Mouse (Mus musculus): ENCODE results near the gene Crhbp. TPM values are rescaled to one million over a fixed set of nuclear protein-coding genes. Genes with fewer than 3 reads are reported as not detected.
A peak's percentile ranks its signal among the peaks of the same experiment; 100 is the strongest.

Gene Crhbp
- total and polyA plus RNA-seq, 2 experiments from 2014 or later, result not detected

DNA sequence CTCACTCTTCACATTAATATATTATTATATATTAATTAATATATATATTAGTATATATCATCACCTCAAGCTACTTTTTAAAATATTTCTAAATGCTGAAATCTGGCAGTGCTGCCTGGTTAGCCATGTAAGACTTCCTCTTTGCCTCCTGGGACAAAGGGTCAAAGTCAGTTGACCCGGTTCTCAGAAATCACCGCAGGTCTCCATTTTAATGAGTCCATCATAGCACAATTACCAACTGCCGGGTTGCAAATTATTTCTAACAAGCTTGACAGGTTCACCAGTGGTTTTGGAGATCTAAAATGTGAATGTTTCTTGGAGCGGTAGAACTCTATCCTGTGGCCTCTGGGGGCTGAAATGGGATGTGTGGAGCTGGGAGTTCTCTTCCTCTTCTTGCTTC, 1.8 kb downstream of the Crhbp start:
- WGBS, result 32% methylated on average over 4 of the region's 4 CpGs
- H3K36me3 ChIP-seq (replicated peaks; ENCODE audit: control insufficient read depth, insufficient read depth, low read length), result no peaks in the 10 kb centered on the region
- H3K9me3 ChIP-seq (replicated peaks; ENCODE audit: control insufficient read depth, low read length), result no peaks in the 10 kb centered on the region
- ATAC-seq (ENCODE audit: insufficient read depth, low read depth) (no peak), DNase-seq (ENCODE audit: low spot score) (no peak)
- H3K27ac ChIP-seq (ENCODE audit: low read depth), result no peak overlapping the region
- peak overlapping the region; percentile 46 for H3K4me3 ChIP-seq (ENCODE audit: low read depth, low read length)
- no peak overlapping the region for H3K9ac ChIP-seq (replicated peaks; ENCODE audit: low read depth, low read length)
- peaks cover 10% of the 10 kb centered on the region; the same call in 1 of the 2 replicates for H3K4me1 ChIP-seq (ENCODE audit: control insufficient read depth, insufficient read depth)
- H3K27me3 ChIP-seq (ENCODE audit: control insufficient read depth, insufficient read depth, low read length), result peaks cover 35% of the 10 kb centered on the region
- peak overlapping the region; percentile 68 for H3K4me2 ChIP-seq (ENCODE audit: low read depth, low read length)
- no peak for TF ChIP-seq CTCF (IDR thresholded peaks at IDR 0.05; ENCODE audit: low read depth)
- no peak for TF ChIP-seq EP300 (IDR thresholded peaks at IDR 0.05; ENCODE audit: low read depth)

GRCm38 (mm10) chr13:95439569-95439968, 5.2 kb downstream of the Crhbp start:
- no peaks in the 10 kb centered on the region for H3K36me3 ChIP-seq (replicated peaks; ENCODE audit: control insufficient read depth, insufficient read depth, low read length)
- TF ChIP-seq CTCF (IDR thresholded peaks at IDR 0.05; ENCODE audit: low read depth) (no peak), EP300 (IDR thresholded peaks at IDR 0.05; ENCODE audit: low read depth) (no peak)
- no peak overlapping the region for H3K4me3 ChIP-seq (ENCODE audit: low read depth, low read length)
- peaks cover 23% of the 10 kb centered on the region for H3K27me3 ChIP-seq (ENCODE audit: control insufficient read depth, insufficient read depth, low read length)
- no peak for DNase-seq (ENCODE audit: low spot score)
- H3K4me2 ChIP-seq (ENCODE audit: low read depth, low read length), result no peak overlapping the region
- no peak overlapping the region for H3K27ac ChIP-seq (ENCODE audit: low read depth)
- H3K9me3 ChIP-seq (replicated peaks; ENCODE audit: control insufficient read depth, low read length), result no peaks in the 10 kb centered on the region
- H3K4me1 ChIP-seq (ENCODE audit: control insufficient read depth, insufficient read depth), result peaks cover 10% of the 10 kb centered on the region; the same call in 1 of the 2 replicates
- H3K9ac ChIP-seq (replicated peaks; ENCODE audit: low read depth, low read length), result no peak overlapping the region
- WGBS, result 51% methylated on average over 5 of the region's 5 CpGs
- no peak for ATAC-seq (ENCODE audit: insufficient read depth, low read depth)

DNA sequence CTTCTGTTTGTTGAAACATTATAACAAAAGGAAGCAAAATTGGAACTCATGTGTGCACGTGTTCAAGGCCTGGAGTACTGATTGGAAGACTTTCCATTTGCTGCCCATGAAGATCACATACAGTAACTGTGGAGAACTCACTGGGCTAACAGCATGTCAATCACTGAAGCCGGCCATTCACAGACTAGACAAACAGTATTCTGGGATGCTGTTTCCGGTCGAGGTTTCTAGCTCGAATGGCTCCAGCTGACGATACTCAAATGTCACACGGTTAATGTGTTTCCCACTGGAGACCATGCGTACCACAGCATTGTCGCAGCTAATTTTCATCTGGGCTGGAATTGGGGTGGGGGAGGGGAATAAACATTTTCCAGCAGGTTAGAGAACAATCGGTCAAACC, 13.0 kb downstream of the Crhbp start:
- Histone ChIP-seq H3K27me3 (ENCODE audit: control insufficient read depth, insufficient read depth, low read length) (no peaks in the 10 kb centered on the region), H3K9ac (replicated peaks; ENCODE audit: low read depth, low read length) (no peak overlapping the region), H3K4me1 (ENCODE audit: control insufficient read depth, insufficient read depth) (no peaks in the 10 kb centered on the region), H3K9me3 (replicated peaks; ENCODE audit: control insufficient read depth, low read length) (no peaks in the 10 kb centered on the region), H3K4me2 (ENCODE audit: low read depth, low read length) (no peak overlapping the region), H3K4me3 (ENCODE audit: low read depth, low read length) (no peak overlapping the region), H3K27ac (ENCODE audit: low read depth) (no peak overlapping the region), H3K36me3 (replicated peaks; ENCODE audit: control insufficient read depth, insufficient read depth, low read length) (no peaks in the 10 kb centered on the region)
- WGBS, result 79% methylated on average over 10 of the region's 10 CpGs
- ATAC-seq (ENCODE audit: insufficient read depth, low read depth) (no peak), DNase-seq (ENCODE audit: low spot score) (no peak)
- TF ChIP-seq CTCF (IDR thresholded peaks at IDR 0.05; ENCODE audit: low read depth) (no peak), EP300 (IDR thresholded peaks at IDR 0.05; ENCODE audit: low read depth) (no peak)

DNA sequence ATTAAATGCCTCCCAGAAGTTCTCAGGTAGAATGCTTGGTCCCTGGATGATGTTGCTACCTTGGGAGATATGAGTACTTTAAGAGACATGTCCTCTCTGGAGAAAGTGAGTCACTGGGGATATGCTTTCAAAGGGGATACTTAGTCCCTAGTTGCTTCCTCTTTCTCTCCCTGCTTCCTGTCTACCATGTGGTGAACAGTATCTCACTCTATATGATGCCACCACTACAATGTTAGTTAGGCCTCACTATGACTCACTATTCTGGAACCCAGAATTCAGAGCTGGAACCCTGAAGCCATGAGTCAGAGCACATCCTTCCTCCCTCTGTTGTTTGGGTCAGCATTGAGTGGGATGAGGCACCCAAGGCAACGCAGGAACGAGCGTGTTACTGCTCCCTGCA, 17.2 kb downstream of the Crhbp start:
- 67% methylated on average over 3 of the region's 3 CpGs for WGBS
- no peaks in the 10 kb centered on the region for H3K9me3 ChIP-seq (replicated peaks; ENCODE audit: control insufficient read depth, low read length)
- H3K36me3 ChIP-seq (replicated peaks; ENCODE audit: control insufficient read depth, insufficient read depth, low read length), result no peaks in the 10 kb centered on the region
- no peak overlapping the region for H3K4me3 ChIP-seq (ENCODE audit: low read depth, low read length)
- no peaks in the 10 kb centered on the region for H3K27me3 ChIP-seq (ENCODE audit: control insufficient read depth, insufficient read depth, low read length)
- H3K27ac ChIP-seq (ENCODE audit: low read depth), result no peak overlapping the region
- H3K4me1 ChIP-seq (ENCODE audit: control insufficient read depth, insufficient read depth), result peaks cover 14% of the 10 kb centered on the region; the same call in 1 of the 2 replicates
- TF ChIP-seq CTCF (IDR thresholded peaks at IDR 0.05; ENCODE audit: low read depth), result no peak
- no peak for TF ChIP-seq EP300 (IDR thresholded peaks at IDR 0.05; ENCODE audit: low read depth)
- no peak overlapping the region for H3K4me2 ChIP-seq (ENCODE audit: low read depth, low read length)
- H3K9ac ChIP-seq (replicated peaks; ENCODE audit: low read depth, low read length), result no peak overlapping the region
- DNase-seq (ENCODE audit: low spot score) (no peak), ATAC-seq (ENCODE audit: insufficient read depth, low read depth) (no peak)

- H3K27me3 ChIP-seq (ENCODE audit: control insufficient read depth, insufficient read depth, low read length), result no peaks in the 10 kb centered on the region
- H3K9me3 ChIP-seq (replicated peaks; ENCODE audit: control insufficient read depth, low read length), result no peaks in the 10 kb centered on the region
- no peak for TF ChIP-seq EP300 (IDR thresholded peaks at IDR 0.05; ENCODE audit: low read depth)
- no peak for TF ChIP-seq CTCF (IDR thresholded peaks at IDR 0.05; ENCODE audit: low read depth)
- H3K4me3 ChIP-seq (ENCODE audit: low read depth, low read length), result no peak overlapping the region
- ATAC-seq (ENCODE audit: insufficient read depth, low read depth) (no peak), DNase-seq (ENCODE audit: low spot score) (no peak)
- H3K4me1 ChIP-seq (ENCODE audit: control insufficient read depth, insufficient read depth), result peaks cover 14% of the 10 kb centered on the region; the same call in 1 of the 2 replicates
- no peak overlapping the region for H3K27ac ChIP-seq (ENCODE audit: low read depth)
- H3K36me3 ChIP-seq (replicated peaks; ENCODE audit: control insufficient read depth, insufficient read depth, low read length), result no peaks in the 10 kb centered on the region
- H3K4me2 ChIP-seq (ENCODE audit: low read depth, low read length), result no peak overlapping the region
- no peak overlapping the region for H3K9ac ChIP-seq (replicated peaks; ENCODE audit: low read depth, low read length)
- WGBS, result 73% methylated on average over 6 of the region's 6 CpGs
Measured at GRCm38 (mm10) chr13:95426421-95426820, 18.3 kb downstream of the Crhbp start.

DNA sequence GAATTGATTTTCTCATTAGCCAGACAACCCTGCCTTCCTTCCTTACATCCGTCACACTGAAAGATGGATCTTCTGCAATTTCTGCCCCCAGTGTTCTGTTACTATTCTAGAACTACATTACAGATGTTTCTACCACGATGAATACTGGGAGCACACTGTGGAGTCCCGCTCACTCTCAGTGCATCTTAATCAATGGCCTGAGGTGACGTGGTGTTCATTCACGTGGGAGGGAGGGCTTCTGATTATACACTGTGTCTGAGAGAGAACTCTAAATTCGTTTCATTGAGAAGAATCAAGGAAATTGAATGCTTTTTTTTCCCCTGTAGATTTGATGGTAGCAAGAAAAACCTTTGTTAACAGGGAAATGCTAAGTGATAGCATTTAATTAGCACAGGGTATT, 19.2 kb downstream of the Crhbp start:
- WGBS, result 46% methylated on average over 6 of the region's 6 CpGs
- Histone ChIP-seq H3K4me3 (ENCODE audit: low read depth, low read length) (0 out of 2 replicates have a peak overlapping the region, but pooled peaks have one; percentile 15), H3K27me3 (ENCODE audit: control insufficient read depth, insufficient read depth, low read length) (no peaks in the 10 kb centered on the region), H3K36me3 (replicated peaks; ENCODE audit: control insufficient read depth, insufficient read depth, low read length) (no peaks in the 10 kb centered on the region), H3K27ac (ENCODE audit: low read depth) (no peak overlapping the region), H3K9ac (replicated peaks; ENCODE audit: low read depth, low read length) (no peak overlapping the region), H3K4me1 (ENCODE audit: control insufficient read depth, insufficient read depth) (peaks cover 14% of the 10 kb centered on the region; the same call in 1 of the 2 replicates), H3K9me3 (replicated peaks; ENCODE audit: control insufficient read depth, low read length) (no peaks in the 10 kb centered on the region), H3K4me2 (ENCODE audit: low read depth, low read length) (peak overlapping the region; percentile 49)
- DNase-seq (ENCODE audit: low spot score), result no peak
- TF ChIP-seq CTCF (IDR thresholded peaks at IDR 0.05; ENCODE audit: low read depth), result no peak
- TF ChIP-seq EP300 (IDR thresholded peaks at IDR 0.05; ENCODE audit: low read depth), result no peak
- no peak for ATAC-seq (ENCODE audit: insufficient read depth, low read depth)

Data from heart, postnatal 0 days (tissue).